Mouse (Mus musculus) left cerebral cortex, postnatal 4 days (tissue): ENCODE data around the gene Cfap99. TPM values are rescaled to one million over a fixed set of nuclear protein-coding genes. Genes with fewer than 3 reads are reported as not detected.

Source experiments
- DNase-seq: peaks from one replicate; pipeline ENCODE4 v3.0.0-alpha.2; 2022
- intact Hi-C: fragments of 180-260 bp; cut with DNase I; formaldehyde crosslinking; loops from one replicate; pipeline ENCODE4 v1.15.1; 2025
- total RNA-seq, 2 experiments: library from RNA; stranded (reverse); gene quantifications; 2 replicates each; pipeline ENCODE4 v1.2.3; 2021

Cfap99 gene
- total RNA-seq, 2 experiments from 2014 or later = 0.30 to 0.38 TPM

DNA sequence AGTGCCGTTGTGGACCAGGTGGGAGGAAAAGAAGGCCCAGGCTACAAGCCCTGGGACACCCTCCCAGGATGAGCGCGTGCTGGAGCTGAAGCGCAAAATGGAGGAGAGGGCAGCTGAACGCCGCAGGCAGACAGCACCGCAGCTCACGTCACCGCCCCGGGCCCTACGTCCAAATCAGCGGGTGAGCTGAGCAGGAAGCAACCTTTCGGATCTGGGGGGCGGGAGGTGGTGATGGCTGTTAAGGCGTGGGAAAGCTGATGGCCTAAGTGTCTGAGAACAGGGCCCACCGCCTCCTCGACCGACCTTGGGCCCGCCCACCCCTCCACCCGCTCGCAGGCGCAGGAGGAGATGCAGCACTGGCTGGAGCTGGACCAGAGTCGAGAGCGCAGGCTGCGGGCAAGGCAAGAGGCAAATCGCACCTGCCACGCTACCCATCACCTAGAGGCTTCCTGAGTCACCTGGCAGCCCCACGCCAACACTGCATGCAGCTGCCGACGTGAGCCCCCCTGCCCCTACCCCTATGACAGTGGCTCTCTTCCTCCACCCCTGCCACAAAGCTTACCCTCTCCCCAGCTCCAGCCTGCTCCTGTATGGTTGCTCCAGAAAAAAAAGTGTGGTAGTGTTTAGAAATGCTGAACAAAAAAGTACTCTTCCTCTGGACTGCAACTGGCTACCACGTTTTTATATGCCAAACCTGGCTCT is 38.6 kb downstream of the Cfap99 start:
- DNase-seq = peak; percentile 48
- intact Hi-C loops = no loop called here

DNA sequence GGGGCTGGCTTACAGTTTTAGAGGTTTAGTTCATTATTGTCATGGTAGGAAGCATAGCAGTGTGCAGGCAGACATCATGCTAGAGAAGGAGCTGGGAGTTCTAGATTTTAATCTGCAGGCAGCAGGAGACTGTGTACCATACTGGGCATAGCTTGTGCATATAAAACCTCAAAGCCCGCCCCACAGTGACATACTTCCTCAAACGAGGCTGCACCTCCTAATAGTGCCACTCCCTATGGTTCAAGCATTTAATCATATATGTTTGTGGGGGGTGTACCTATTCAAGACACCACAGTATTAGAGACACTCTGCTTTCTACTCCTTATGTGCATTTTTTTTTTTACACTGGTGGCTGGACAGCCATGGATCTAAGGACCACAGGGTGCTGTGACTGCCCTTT is 41.7 kb downstream of the Cfap99 start:
- intact Hi-C loops = no loop called here
- DNase-seq = no peak

DNA sequence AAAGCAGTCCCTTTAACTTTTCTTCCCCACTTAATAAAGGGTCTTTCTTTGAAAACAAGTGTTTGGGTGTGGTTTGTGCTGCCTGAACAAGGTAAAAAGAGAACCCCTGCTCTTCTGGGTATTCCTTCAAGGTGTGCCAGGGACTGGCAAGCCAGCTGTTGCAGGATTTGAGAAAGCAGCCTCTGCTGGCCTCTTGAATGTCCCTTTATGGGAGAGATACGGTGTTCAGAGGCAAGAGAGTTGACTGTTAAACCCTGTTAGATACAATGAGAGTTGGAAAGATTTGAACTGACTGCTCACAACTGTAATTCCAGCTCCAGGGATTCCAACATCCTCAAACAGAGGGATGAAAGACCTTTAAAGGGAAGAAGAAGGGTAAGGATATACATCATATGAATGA is 45.7 kb downstream of the Cfap99 start:
- intact Hi-C loops = no loop called here
- DNase-seq = no peak

DNA sequence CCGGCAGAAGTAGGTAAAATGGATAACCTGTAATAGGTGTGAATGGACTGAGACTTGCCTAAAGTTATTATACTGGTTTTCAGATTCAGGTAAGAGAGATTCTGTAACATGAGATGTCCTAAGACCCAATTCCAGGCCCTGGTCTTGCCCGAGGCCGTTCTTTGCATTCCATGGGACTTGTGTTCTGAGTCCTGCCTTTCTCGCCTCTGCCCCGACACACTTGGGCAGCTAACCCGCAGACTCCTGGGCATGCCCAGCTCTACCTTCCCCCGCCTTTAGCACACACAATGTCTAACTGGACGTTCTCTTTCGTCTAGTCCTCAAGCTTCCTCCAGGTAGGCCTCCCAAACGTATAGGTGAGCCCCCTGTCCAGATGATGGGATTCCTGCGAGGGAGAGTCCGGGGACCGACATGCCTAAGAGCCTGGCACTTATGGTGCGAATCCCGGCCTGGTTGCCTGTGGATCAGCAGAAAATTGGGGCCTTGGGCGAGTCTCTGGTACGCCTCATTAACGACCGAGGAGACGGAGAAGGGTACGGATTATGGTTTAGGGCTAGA is 47.2 kb downstream of the Cfap99 start:
- intact Hi-C loops = no loop called here
- DNase-seq = no peak

DNA sequence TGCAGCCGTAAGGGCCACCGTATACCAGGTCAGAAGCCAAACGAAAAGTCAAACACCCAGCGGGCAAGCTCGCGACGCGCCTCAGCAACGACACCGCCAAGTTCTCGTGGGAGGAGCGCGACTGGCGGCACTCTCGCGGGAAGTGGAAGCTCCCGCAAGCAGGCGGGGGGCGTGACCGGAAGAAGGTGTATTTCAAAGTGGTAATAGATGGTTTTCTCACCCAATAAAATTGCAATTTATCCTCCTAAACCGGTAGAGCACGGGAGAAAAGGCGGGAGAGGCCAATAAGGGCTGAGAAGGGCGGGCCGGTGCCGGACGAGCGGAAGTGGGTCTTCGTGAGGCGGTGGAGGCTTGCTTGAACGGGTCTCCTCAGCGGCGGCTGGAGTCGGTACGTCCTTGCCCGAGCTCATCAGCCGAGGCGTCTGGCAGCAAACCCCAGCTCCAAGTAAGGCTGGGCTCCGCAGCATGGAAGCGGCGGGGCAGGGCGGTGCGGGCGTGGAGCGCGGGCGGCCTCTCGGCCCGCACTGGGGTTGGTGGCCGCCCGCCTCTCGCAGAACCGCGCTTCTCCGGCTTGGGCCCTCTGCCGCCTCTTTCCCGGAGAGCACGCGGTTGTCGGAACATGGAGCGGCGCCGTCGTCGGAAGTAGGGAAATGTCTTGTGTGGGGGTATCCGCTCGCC is 47.8 kb downstream of the Cfap99 start, which contains the start of gene Rnf4:
Rnf4 (plus strand) TSS at position 193 of the 678 bp plus-strand sequence.
- peak; percentile 99 for DNase-seq
- intact Hi-C loops = no loop called here

DNA sequence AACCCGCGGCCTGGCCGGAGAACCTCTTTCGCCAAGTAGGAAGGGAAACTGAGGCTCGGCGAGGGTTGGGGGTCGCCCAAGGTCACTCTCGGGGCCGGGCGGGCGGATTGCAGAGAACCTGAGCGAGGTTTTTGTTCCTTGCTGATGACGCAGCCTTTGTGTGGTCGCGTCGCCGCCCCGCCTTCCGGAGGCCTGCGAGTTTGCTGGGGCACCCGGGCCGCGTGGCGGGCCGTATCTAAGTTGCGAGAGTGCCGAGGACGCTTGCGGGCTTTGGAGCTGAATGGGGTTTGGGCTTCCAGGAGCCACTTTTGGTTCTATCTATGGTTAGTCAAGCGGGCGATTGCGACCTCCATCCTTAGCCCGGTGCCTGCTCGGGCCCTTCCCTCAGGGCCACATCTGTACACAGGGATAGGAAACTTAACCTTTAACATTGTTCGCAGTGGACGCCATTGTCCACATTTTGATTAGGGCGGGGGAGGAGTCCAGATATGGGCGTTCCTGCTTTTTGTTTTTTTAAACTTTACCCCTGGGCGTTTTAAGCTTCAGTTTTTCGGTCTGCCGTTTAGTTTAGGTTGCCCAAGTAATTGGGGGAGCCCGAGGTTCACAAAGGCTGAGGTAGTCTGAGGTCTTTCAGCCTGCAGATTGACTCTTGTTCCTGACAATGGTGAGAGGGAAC is 48.5 kb downstream of the Cfap99 start:
- intact Hi-C loops = no loop called here
- peak; percentile 43 for DNase-seq

DNA sequence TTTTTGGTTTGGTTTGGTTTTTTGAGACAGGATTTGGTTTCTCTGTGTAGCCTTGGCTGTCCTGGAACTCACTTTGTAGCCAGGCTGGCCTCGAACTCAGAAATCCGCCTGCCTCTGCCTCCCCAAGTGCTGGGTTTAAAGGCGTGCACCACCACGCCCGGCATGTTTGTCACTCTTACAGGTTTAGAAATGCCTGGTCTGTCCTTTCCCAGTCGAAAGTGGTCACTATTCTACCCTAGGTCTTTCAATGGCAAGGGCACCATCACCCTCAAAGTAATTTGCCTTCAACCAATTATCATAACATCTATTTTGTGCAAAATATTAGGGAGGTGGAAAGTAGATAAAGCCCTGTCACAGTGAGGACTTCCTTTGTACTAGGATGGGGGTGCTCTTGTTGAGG is 51.8 kb downstream of the Cfap99 start:
- DNase-seq = no peak
- intact Hi-C loops = no loop called here

DNA sequence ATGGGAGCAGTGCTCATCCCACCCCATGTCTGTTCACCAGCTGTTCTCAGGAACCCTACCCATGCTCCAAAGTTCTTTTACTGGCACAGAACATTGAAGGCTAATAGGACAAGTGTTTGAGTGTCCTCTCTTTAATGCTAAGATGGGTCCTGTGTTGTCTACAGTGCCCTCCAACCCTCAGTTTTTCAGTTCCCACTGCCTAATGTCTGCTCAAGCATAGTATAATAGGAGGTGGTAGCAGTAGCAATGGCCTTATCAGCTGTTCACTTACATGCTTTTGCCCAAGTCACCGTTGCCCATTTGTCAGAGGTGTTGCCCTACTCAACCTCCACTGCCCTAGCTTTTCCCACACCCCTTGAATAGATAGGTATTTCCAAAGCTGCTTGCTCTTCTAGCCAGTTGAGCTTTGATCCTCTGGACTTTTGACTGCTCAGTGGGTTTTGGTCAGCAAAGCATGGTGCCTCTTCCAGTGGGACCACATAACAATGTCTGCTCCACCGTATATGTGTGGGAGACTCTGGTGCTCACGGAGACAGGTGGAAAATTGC is 63.8 kb downstream of the Cfap99 start:
- no peak for DNase-seq
- intact Hi-C loops = no loop called here

DNA sequence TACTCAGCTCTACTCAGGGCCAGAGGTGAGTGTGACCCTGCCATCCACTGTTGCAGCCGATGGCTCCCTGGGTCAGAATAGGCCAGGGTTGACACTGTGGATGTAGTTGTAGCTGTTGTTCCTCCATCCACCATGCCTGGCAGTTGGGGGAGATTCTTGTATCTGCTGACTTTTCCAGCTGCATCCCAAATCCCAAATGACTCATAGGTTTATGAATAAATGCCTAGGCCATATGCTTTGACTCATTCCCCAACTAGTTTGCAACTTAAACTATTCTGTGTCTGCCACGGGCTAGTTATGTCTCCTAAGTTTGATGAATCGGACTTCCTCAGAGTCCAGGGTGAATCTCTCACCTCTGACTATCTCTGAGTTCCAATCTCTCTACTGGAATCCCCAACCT is 71.9 kb downstream of the Cfap99 start:
- no peak for DNase-seq
- intact Hi-C loops = no loop called here

DNA sequence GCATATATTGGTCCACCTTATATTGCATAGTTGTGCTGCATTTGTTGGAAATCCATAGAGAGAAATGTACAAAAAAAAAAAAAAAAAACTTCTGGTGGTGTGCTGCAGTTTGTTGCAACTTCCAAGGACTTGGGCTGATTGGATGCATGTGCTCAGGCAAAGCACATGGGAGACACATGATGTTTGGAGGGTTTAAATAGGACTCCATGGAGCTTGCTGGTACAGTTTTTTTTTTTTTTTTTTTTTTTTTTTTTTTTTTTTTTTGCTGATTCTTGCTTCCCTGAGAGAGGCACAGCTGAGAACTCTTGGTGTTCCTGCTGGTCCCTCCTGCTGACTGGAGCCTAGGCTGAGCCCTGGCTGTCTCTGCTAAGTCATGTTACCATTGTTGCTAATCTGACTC is 74.7 kb downstream of the Cfap99 start:
- intact Hi-C loops = no loop called here
- no peak for DNase-seq

DNA sequence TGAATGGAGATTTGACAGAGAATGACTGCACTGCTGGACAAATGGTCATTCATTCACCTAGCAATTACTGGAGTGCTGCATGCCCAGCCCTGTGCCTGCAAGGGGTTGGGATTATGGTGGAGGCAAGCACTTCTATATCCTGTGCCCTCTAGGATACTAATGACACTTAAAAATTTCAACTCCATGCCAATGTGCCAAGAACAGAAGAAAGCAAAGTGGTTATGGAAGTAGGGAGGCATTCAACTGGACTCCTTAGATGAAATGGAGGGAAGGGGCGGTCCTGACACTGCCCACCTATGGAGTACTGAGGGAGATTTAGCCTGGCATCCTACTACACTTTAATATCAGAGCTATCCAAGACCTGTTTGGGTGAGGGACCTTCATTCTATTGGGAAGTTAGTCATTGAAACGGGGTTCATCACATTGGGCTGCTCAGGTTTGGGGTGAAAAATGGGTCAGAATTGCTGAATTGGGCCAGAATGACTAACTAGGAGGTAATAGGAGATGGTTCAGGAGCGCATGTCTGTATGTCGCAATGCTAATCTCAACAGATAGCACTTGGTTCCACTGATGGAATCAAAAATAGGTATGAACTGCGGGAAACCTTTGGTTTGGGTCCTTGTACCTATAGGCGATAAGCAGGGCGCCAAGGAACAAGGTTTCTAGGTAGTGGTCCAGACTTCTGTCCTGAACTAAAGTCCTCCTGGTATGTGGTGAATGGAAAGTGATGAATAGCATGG is 80.3 kb downstream of the Cfap99 start:
- intact Hi-C loops = no loop called here
- DNase-seq = no peak

DNA sequence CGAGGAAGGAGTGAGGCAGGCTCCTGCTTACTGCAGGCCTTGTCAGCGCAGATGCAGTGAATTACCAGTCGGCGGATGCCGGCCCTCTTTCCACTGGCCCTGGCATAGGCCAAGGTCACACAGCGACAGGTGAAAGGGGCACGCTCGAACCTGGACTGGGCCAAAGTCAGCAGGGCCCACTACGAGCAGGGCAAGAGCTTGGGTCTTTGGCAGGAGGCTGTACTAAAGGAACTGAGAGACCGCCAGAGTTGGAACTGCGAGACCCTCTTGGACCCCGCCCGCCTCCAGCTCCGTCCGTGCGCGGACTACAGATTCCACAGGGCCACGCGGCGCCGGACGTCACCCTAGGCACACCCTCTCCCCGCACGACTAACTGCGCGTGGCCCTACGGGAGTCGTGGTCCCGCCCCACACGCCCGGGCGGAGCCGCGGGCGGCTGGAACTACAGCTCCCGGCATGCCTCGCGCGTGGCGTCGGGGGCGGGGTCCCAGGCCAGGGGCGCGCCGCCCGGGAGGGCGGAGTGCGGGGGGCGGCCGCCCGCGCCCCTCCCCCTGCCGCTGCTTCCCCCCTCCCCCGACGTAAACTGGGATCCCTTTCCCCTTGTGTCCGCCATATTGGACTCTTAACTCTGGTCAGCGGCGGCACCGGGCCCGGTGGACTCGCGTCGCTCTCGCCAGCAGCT is 81.1 kb downstream of the Cfap99 start, which contains the start of gene Fam193a:
Fam193a (plus strand) TSS at position 593 of the 681 bp plus-strand sequence.
- DNase-seq = peak; percentile 99
- intact Hi-C loops = no loop called here

DNA sequence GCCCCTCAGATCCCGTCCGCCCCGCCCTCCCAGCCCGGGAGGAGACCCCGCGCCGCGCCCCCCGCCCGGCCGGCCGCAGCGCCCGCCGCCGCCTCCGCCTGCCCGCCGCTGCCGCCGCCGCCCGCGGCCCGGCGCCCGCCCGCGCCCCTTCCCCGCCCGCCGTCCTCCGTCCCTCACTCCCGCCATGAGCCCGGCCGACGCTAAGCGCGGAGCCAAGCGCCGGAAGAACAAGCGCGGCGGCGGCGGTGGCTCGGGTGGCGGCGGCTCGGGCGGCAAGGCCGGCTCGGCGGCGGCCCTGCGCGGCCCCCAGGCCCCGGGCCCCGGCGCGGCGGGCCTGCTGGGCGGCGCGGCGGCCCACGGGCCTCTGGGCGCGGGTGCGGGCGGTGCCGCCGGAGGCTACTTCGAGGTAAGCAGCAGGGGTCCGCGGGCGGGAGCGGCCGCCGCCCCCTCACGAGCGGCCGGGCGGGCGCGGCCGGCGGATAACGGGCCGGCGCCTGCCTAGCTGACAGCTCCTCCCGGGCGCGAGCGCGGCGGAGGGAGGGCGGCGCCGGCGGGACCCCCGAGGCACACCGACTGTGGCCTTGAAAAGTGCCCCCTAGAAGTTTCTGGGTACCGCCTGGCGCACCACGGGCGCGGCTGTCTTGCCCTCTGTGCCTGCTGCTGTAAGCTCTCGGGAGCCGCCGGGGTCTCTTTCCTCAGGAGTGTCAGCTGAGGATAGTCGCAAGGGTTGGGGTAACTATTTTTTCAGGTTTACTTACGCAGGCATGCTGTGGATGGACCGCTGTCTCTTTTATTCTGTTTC is 81.8 kb downstream of the Cfap99 start:
- intact Hi-C loops = no loop called here
- peak; percentile 50 for DNase-seq

DNA sequence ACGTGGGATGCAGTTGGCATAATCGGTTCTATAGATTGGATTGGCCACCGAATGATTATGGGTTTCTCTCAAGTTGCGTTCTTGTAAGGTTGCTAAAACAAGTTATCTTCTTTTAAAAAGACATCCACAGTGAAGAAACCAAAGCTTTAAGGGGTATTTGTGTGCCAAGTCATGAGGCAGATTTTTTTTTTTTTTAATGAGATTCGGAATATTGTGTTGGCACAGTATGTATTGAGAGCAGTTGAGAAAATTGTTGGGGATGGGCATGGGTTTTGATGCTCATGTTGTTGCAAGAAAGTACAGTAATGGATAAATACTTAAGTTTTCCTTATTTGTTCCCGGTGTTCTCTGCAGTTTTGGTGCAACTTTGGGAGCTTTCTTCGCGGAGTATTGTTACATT is 82.4 kb downstream of the Cfap99 start:
- intact Hi-C loops = no loop called here

DNA sequence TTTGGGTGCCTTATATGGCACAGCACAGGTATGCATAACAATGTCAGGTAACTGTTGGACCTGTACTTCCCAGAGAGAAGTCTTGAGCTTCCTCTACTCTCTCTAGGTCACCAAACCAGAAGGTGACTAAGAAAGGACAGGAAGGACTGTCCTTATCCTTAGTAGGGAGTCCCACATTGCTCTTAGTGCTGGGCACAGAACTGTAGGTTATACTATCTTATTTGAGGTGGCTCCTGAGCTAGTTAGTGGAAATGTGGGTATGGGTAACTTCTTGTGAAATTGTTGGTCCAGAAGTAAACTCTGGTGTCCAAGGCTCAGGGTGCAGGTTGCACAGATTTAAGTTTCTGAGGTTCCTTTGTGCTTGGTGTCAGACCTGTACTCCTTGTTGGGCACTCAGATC is 83.7 kb downstream of the Cfap99 start:
- DNase-seq = no peak
- intact Hi-C loops = no loop called here

More for the DNA sequence above, 82.4 kb downstream of the Cfap99 start:
- no peak for DNase-seq

DNA sequence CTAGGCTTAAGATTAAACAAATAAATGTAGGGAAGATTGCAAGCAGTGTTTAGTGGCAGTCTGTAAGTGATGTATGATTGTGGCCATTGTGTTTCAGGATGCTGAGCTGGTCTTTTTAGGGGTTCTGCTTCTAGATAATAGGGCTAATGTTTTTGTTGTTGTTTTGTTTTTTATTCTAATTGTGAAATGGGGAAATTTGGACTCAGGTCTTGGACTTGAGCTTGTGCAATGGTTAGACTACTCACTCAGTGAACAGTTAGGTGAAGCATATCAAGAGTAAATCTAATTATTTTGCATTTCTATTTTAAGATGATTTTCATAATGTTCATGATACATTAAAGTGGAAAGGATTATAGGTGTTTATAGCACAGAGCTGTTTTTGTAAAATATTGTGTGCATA is 84.1 kb downstream of the Cfap99 start:
- DNase-seq = no peak
- intact Hi-C loops = no loop called here
